Mouse (Mus musculus) pancreas, adult 10 weeks (tissue): ENCODE results near the gene Rbbp9. TPM values are rescaled to one million over a fixed set of nuclear protein-coding genes. Genes with fewer than 3 reads are reported as not detected.

Experiments used
- polyA plus RNA-seq: library from polyadenylated mRNA; stranded (reverse); fragments of 350-450 nt; fragmentation: Illumina TruSeq; extraction: RNeasy Lipid Tissue Mini Kit (QIAGEN cat#74804); gene quantifications from one replicate; pipeline ENCODE4 v1.2.3, GENCODE M21; 2015; ENCODE audit warnings: low read depth, low replicate concordance; ENCODE audit not compliant: insufficient read depth

Rbbp9 gene
- 6.7 TPM for polyA plus RNA-seq

GRCm38 (mm10) chr2:144550529-144550928, at the start of gene Rbbp9:
TSS of gene Rbbp9 (minus strand) at chr2:144550869.

DNA sequence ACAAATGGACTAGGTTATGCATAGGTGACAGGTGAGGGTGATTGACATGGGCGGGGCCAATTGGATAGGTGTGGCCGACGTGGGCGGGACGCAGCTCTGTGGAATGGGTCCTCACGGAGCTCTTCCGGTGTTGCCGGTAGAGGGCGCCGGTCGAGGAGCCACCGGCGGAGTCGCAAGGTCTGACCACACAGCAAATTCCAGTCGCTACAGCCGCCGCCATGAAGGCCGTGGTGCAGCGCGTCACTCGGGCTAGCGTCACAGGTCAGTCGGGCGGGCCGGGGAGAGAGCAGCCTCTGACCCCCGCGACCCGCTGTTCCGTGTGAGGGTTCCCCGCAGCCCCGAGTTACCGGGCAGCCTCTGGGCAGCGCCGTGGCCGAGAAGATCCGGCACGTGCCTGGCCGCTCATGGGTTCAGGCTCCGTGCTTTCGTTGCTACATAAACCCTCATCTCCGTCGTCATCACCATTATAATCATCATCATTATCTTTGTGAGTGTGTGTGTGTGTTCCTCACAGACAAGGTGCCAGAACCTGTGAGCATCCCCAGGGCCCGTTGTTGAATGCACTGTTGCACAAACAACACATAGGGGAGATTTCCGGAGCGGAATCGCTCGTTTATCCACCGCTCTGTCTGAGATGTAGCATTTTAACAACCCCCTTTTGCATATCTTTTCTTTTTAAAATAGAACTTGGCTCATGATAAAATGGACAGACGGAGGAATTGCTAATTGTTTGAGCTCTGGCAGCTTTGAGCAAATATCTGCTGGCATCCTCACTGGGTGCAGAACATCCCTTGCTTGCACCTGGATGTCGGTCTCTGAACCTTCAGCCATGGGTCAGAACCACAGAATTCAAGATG, 49.4 kb upstream of the Rbbp9 start, which contains the start of gene Dtd1:
Gene Dtd1 (plus strand): TSS at position 67 of the 857 bp plus-strand sequence.

DNA sequence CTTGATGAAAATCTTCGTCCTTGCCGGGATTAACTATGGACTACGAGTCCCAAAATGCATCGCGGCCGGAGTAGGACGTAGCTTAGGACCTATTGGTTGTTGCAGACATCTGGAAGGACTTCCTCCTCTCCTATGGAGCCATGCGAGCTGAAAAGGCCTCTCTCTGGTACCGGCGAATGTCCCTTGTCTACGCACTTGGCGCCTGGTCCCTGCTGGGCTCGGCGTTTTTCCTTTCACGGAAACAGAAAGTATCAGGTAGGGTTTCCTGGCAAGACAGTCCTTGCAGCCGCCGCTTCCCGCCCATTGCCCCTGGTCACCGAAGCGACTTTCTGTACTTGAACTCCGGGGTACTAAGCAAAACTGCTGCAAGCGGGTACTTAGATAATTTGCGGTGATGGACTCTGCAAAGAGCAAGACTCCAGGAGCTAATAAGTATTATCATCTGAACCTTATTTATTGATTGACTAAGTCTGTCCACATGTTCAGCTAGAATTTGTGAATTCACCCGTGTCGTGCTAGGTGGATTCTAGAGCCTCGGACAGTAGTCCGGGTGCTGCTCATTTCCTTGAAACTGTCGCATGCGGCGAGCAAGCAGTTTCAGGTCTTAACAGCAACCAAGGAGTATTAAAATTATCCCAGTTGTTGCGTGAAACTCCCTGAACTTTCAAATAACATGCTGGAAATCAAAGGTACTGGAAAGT, 43.4 kb upstream of the Rbbp9 start, which contains the start of gene Smim26:
Gene Smim26 (plus strand): TSS at position 104 of the 701 bp plus-strand sequence.

DNA sequence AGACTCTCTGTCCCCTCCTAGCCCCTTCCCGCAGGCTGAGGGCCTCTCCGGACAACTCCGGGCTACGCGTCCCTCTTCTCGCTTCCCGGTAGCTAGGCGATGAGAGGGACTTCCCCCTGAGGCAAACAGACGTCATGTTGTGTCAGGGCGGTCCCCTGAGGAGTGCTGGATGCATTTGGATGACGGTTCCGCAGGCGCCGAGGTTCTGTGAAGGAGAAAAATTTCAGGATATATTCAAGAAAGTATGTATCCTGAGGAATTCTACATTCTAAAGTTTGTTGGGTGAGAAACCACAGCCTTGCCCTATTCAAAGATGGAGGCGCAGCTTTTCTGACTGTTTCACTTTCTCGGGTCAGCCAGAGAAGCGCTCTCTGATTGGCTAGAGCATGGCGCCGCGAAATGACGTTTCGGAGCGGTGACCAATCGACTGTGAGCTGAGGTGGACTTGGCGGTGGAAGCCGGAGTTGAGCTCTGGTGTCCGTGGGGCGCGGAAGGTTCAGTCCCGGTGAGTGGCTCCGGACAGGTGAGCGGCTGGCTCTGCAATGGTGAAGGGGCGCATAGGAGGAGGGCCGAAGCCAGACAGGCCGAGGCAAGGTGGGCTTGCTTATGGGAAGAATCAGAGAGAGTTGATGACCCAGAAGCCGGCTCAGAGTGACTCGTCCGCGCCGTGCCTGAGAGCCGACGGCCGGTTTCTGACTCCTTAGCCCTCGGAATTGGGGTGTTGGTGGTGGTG, 5.3 kb upstream of the Rbbp9 start, which contains the start of gene Sec23b:
Gene Sec23b (plus strand): TSS at position 410 of the 733 bp plus-strand sequence.

GRCm38 (mm10) chr2:144526981-144527820, 23.5 kb downstream of the Rbbp9 start, which contains the start of the genes Dzank1 and Polr3f:
TSS of gene Dzank1 (minus strand) at chr2:144527414.
TSS of gene Polr3f (plus strand) at chr2:144527718.

Other genes starting within 250 kb of the Rbbp9 start
- 1.6 TPM for gene Ovol2, start 218.7 kb downstream of the Rbbp9 start, polyA plus RNA-seq
- 6.9 TPM for gene Kat14, start 181.9 kb downstream of the Rbbp9 start, polyA plus RNA-seq
- gene Pet117, start 181.9 kb downstream of the Rbbp9 start, polyA plus RNA-seq = 1.6 TPM
- 0.83 TPM for gene Dzank1, start 23.5 kb downstream of the Rbbp9 start, polyA plus RNA-seq
- gene Polr3f, start 23.2 kb downstream of the Rbbp9 start, polyA plus RNA-seq = 3.7 TPM
- 17.3 TPM for gene Sec23b, start 5.4 kb upstream of the Rbbp9 start, polyA plus RNA-seq
- gene Smim26, start 43.2 kb upstream of the Rbbp9 start, polyA plus RNA-seq = 13.4 TPM
- 4.6 TPM for gene Dtd1, start 49.0 kb upstream of the Rbbp9 start, polyA plus RNA-seq